Mouse (Mus musculus) embryonic fibroblast, embryonic 13.5 days (primary cell): ENCODE data around the gene Zfp987. TPM values are rescaled to one million over a fixed set of nuclear protein-coding genes. Genes with fewer than 3 reads are reported as not detected.
"Not testable (repeated sequence)": the region's sequence is repeated elsewhere in the genome, so short reads cannot be mapped to it uniquely, and the experiment has no call there.

Experiments used
- H3K27ac ChIP-seq: 2 replicates; pipeline ENCODE4 v1.5.1; 2012; ENCODE audit warnings: low read length, control low read depth, inconsistent platforms; ENCODE audit not compliant: insufficient read depth
- H3K4me1 ChIP-seq: 2 replicates; pipeline ENCODE4 v1.6.1; 2011; ENCODE audit warnings: low read length; ENCODE audit not compliant: control insufficient read depth, insufficient read depth
- H3K4me3 ChIP-seq: 2 replicates; pipeline ENCODE4 v1.5.1; 2011; ENCODE audit warnings: mild to moderate bottlenecking, control low read depth, low read length; ENCODE audit not compliant: insufficient read depth
- polyA plus RNA-seq: library from polyadenylated mRNA; stranded (reverse); fragments of >200 nt; gene quantifications from 2 replicates; pipeline ENCODE4 v1.2.4, GENCODE M21; 2011; ENCODE audit warnings: low read depth; ENCODE audit not compliant: missing spikeins, insufficient read length

The Zfp987 gene
- polyA plus RNA-seq, 1 experiment, result not detected

GRCm38 (mm10) chr4:146156524-146156923 lies 59.4 kb downstream of the Zfp987 start, which contains the start of gene Zfp600:
TSS of gene Zfp600 (plus strand) at chr4:146156824.
- H3K4me1 ChIP-seq, H3K4me3 ChIP-seq, H3K27ac ChIP-seq: not testable (repeated sequence)

DNA sequence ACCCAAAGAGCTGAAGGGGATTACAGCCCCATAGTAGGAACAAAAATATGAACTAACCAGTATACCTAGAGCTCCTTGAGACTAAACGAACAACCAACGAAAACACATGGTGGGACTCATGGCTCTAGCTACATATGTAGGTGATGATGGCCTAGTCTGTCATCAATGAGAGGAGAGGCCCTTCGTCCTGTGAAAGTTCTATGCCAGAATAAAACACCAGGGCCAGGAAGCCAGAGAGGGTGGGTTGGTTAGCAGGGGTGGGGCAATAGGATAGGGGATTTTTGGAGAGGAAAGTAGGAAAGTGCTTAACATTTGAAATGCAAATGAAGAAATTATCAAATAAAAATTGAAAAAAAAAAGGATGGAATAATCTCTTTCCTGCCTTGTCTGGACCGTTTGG lies 65.8 kb downstream of the Zfp987 start:
- not testable (repeated sequence) for H3K4me1 ChIP-seq

GRCm38 (mm10) chr4:146167202-146167832 lies 70.2 kb downstream of the Zfp987 start:
- H3K4me3 ChIP-seq, H3K27ac ChIP-seq, H3K4me1 ChIP-seq: not testable (repeated sequence)

More for the DNA sequence above, 65.8 kb downstream of the Zfp987 start:
- not testable (repeated sequence) for H3K4me3 ChIP-seq, H3K27ac ChIP-seq

DNA sequence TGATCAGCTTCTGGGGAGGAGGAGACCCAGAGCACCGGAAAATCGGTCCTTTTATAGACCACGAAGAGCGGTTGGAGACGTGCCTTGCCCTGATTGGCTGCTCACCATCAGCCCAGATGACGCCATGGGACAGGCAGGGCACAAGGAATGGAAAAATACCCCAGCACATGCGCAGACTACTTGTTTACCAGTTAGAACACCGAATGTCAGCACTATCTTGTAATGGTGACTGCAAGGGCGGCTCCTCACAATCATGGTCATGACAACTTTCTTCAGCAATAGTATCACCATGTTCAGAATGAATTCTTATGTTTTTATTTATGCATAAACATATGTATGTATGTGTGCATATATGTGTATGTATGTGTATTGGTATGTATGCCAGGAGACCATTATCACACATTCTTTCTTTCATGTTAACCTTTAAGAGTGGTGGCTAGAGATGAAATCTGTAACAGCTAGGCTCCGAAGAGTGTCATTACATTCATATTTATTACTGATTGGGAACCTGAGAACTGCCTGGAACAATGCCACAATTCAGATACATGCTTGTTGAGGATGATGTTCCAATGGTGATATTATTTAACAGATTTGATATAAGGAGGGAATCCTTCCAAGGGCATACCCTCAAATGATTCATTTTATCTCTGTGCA lies 70.9 kb downstream of the Zfp987 start:
- not testable (repeated sequence) for H3K4me1 ChIP-seq, H3K27ac ChIP-seq, H3K4me3 ChIP-seq

DNA sequence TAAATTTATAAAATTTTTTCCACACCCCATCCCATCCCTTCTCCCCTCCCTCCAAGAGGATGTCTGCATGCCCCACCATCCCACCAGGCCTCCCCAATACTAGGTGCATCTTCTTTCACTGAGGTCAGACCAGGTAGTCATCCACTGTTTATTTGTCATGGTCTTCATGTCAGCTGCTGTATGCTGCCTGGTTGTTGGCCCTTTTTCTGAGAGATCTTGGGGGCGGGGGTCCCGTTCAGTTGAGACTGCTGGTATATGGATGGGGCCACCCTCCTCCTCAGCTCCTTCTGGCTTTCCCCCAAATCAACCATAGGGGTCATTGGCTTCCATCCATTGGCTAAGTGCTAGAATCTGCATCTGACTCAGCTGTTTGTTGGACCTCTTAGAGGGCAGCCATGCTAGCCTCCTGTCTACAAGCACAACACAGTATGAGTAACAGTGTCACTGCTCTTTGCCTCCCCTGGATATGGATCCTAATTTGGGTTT lies 71.7 kb downstream of the Zfp987 start:
- H3K4me3 ChIP-seq, H3K27ac ChIP-seq, H3K4me1 ChIP-seq: not testable (repeated sequence)

GRCm38 (mm10) chr4:146173378-146174226 lies 76.5 kb downstream of the Zfp987 start:
- H3K27ac ChIP-seq, H3K4me3 ChIP-seq, H3K4me1 ChIP-seq: not testable (repeated sequence)

Other genes starting within 250 kb of the Zfp987 start
- gene Zfp986, start 228.5 kb upstream of the Zfp987 start, polyA plus RNA-seq, result not detected in 2 replicates
- gene Zfp600, start 59.5 kb downstream of the Zfp987 start, polyA plus RNA-seq, result not detected in 2 replicates